ENCODE assay signal across 18 mouse cellular contexts in genomic region chr9:42169491-42169890, GRCm38 (mm10). TPM values are rescaled to one million over a fixed set of nuclear protein-coding genes. Genes with fewer than 3 reads are reported as not detected.
DNase-seq lines count a peak whose midpoint lies in the region; ATAC-seq and TF ChIP-seq lines count a peak whose summit lies in the region.
"Had no signal": no experiment of that assay in that cellular context is flagged by ENCODE, and none has a peak within 500 bp of the region (broad histone marks: within the 10 kb centered on the region; RNA-seq: fewer than 3 reads in every experiment).

No protein-coding gene starts in this region.

- no peaks in the 10 kb centered on the region for H3K9me3 ChIP-seq in lung, postnatal 0 days (ENCODE audit: low read length)
- H3K9me3 ChIP-seq: G1E had no signal

- no peak overlapping the region for H3K27ac ChIP-seq in lung, postnatal 0 days (ENCODE audit: low read length)

- peak; percentile 53 for DNase-seq in lung, postnatal 0 days (ENCODE audit: low spot score)
- no peak for DNase-seq in lung, postnatal 14 days
- DNase-seq: adrenal gland, adult 2 months; adrenal gland, adult 8-10 months; adrenal gland, postnatal 10 days; adrenal gland, postnatal 14 days; adrenal gland, postnatal 25 days; adrenal gland, postnatal 36 days; B cell, adult 2 months; cerebellum, adult 11 months; cerebellum, adult 11-12 months; cerebellum, adult 18-20 months; cerebellum, adult 2 months had no signal

- H3K4me3 ChIP-seq in lung, postnatal 0 days (ENCODE audit: low read depth, low read length): no peak overlapping the region

- no peaks in the 10 kb centered on the region for H3K27me3 ChIP-seq in lung, postnatal 0 days (replicated peaks; ENCODE audit: insufficient read depth, low read length)
- H3K27me3 ChIP-seq: CH12.LX had no signal

- TF ChIP-seq CTCF in lung, postnatal 0 days (IDR thresholded peaks at IDR 0.05): no peak

- no peak overlapping the region for H3K9ac ChIP-seq in lung, postnatal 0 days (replicated peaks; ENCODE audit: low read depth)

- H3K36me3 ChIP-seq in lung, postnatal 0 days (ENCODE audit: insufficient read depth, low read length): no peaks in the 10 kb centered on the region
- H3K36me3 ChIP-seq: G1E had no signal

- WGBS in lung, postnatal 0 days: 69% methylated on average over 7 of the region's 8 CpGs

- peak; percentile 53 for ATAC-seq in lung, postnatal 0 days
- ATAC-seq: activated CD4-positive, CD25-positive, alpha-beta regulatory T cell, adult 4 months; CD4-positive, CD25-positive, alpha-beta regulatory T cell, adult 4 months; Patski had no signal

- no peaks in the 10 kb centered on the region for H3K4me1 ChIP-seq in lung, postnatal 0 days (ENCODE audit: insufficient read depth, low read depth, low read length)

- no peak overlapping the region for H3K4me2 ChIP-seq in lung, postnatal 0 days (replicated peaks; ENCODE audit: low read depth, low read length)

- TF ChIP-seq EP300 in lung, postnatal 0 days (IDR thresholded peaks at IDR 0.05): no peak

RNA-seq across cellular contexts. Expression of gene Sorl1, which starts 45.4 kb away (rescaled TPM):
- 16.4 and 18.4 TPM in 2 replicates for polyA plus RNA-seq in lung, postnatal 0 days (2015; fragmentation: Nextera tagmentation; extraction: Ambion mirVana)
